Comparison of ENCODE assay signal across 8 mouse cellular contexts in genomic region chr11:94328644-94329025, GRCm38 (mm10). TPM values are rescaled to one million over a fixed set of nuclear protein-coding genes. Genes with fewer than 3 reads are reported as not detected.
DNase-seq lines count a peak whose midpoint lies in the region; ATAC-seq and TF ChIP-seq lines count a peak whose summit lies in the region.

No protein-coding gene starts in this region.

- H3K4me1 ChIP-seq in embryonic facial prominence, embryonic 15.5 days, result peaks cover 26% of the 10 kb centered on the region
- H3K4me1 ChIP-seq in small intestine, adult 2 months (ENCODE audit: control insufficient read depth, insufficient read depth, insufficient read length, low read length), result peaks cover 14% of the 10 kb centered on the region; the same call in 1 of the 2 replicates

- intact Hi-C loops in heart, postnatal 25 days (cut with DNase I), result loop anchor here (2.0 to 5.0 kb wide), 2 partner anchors 76 to 116 kb away; partner anchors contain the start of gene Tob1
- intact Hi-C loops in left cerebral cortex, postnatal 25 days (cut with DNase I), result loop anchor here (1.0 to 5.0 kb wide), 6 partner anchors 77 to 664 kb away; partner anchors contain the start of genes Cacna1g, Ppp1r9b, Rsad1 and Tob1

- H3K9ac ChIP-seq in embryonic facial prominence, embryonic 15.5 days, result peak overlapping the region; percentile 90

- peak; percentile 21 for DNase-seq in heart, adult 8-10 months (ENCODE audit: low spot score)
- DNase-seq in heart, postnatal 25 days (ENCODE audit: low spot score), result no peak
- DNase-seq in 3T3-L1 (ENCODE audit: low read depth, low spot score), result peak; percentile 48
- peak; percentile 35 to 65 for DNase-seq in left cerebral cortex, postnatal 25 days (ENCODE audit: low spot score in 2 of 2)
- DNase-seq in adrenal gland, postnatal 10 days, result no peak
- DNase-seq in kidney, postnatal 36 days, result no peak

- no peaks in the 10 kb centered on the region for H3K27me3 ChIP-seq in embryonic facial prominence, embryonic 15.5 days
- no peaks in the 10 kb centered on the region for H3K27me3 ChIP-seq in small intestine, adult 2 months (ENCODE audit: control insufficient read depth, insufficient read depth, low read length)

- ATAC-seq in embryonic facial prominence, embryonic 15.5 days (ENCODE audit: insufficient number of reproducible peaks, low FRiP score, low TSS enrichment, low read depth), result no peak

- H3K4me2 ChIP-seq in embryonic facial prominence, embryonic 15.5 days (replicated peaks), result peak overlapping the region; percentile 73

- TF ChIP-seq POLR2A in small intestine, adult 2 months (IDR thresholded peaks at IDR 0.05; ENCODE audit: low read depth, low read length), result no peak

- no peaks in the 10 kb centered on the region for H3K36me3 ChIP-seq in embryonic facial prominence, embryonic 15.5 days
- H3K36me3 ChIP-seq in small intestine, adult 2 months (ENCODE audit: control insufficient read depth, insufficient read depth, low read length), result peaks cover 1% of the 10 kb centered on the region; the same call in 1 of the 2 replicates

- H3K27ac ChIP-seq in embryonic facial prominence, embryonic 15.5 days (replicated peaks), result peak overlapping the region; percentile 98
- peak overlapping the region; percentile 56 for H3K27ac ChIP-seq in small intestine, adult 2 months (ENCODE audit: insufficient read depth, low read depth, low read length)

- WGBS in embryonic facial prominence, embryonic 15.5 days, result 2% methylated on average over 10 of the region's 10 CpGs
- 4% methylated on average over 10 of the region's 10 CpGs for WGBS in small intestine, adult 2 months

- peak overlapping the region; percentile 71 for H3K4me3 ChIP-seq in embryonic facial prominence, embryonic 15.5 days (replicated peaks)
- H3K4me3 ChIP-seq in small intestine, adult 2 months (ENCODE audit: low read depth, low read length), result peak overlapping the region; percentile 73

- no peaks in the 10 kb centered on the region for H3K9me3 ChIP-seq in embryonic facial prominence, embryonic 15.5 days (replicated peaks)

- TF ChIP-seq CTCF in small intestine, adult 2 months (IDR thresholded peaks at IDR 0.05; ENCODE audit: extremely low read depth, insufficient read length, insufficient replicate concordance, low read depth, low read length), result no peak

RNA-seq across cellular contexts. Expression of gene Ankrd40, which starts 0.8 kb away (rescaled TPM):
- total RNA-seq in heart, adult 8-10 months (2022), result 100 to 1,000 TPM; 255 to 327 (median 301) TPM
- 100 to 1,000 TPM; 263 to 280 TPM for total RNA-seq in heart, postnatal 25 days (2021)
- polyA plus RNA-seq in embryonic facial prominence, embryonic 15.5 days (2015; fragmentation: Nextera tagmentation; extraction: Ambion mirVana), result 22.9 and 24.5 TPM in 2 replicates
- total RNA-seq in left cerebral cortex, postnatal 25 days (2021), result 100 to 1,000 TPM; 138 to 144 TPM
- 41.6 and 73.2 TPM in 2 replicates for polyA plus RNA-seq in small intestine, adult 2 months (2012; rRNA removed)
- total RNA-seq in adrenal gland, postnatal 10 days (2021), result 100 to 1,000 TPM; 110 to 130 TPM

RNA-seq across cellular contexts. Expression of gene Luc7l3, which starts 6.8 kb away (rescaled TPM):
- 10 to 100 TPM; 25.6 to 34.4 (median 31.3) TPM for total RNA-seq in heart, adult 8-10 months (2022)
- 10 to 100 TPM; 31.4 to 37.7 TPM for total RNA-seq in heart, postnatal 25 days (2021)
- polyA plus RNA-seq in embryonic facial prominence, embryonic 15.5 days (2015; fragmentation: Nextera tagmentation; extraction: Ambion mirVana), result 106 and 112 TPM in 2 replicates
- total RNA-seq in left cerebral cortex, postnatal 25 days (2021), result 100 to 1,000 TPM; 108 to 120 TPM
- polyA plus RNA-seq in small intestine, adult 2 months (2012; rRNA removed), result 0.74 and 1.4 TPM in 2 replicates
- 10 to 100 TPM; 48.8 to 77.4 TPM for total RNA-seq in adrenal gland, postnatal 10 days (2021)

RNA-seq across cellular contexts. Expression of gene Gm21885, which starts 47.0 kb away (rescaled TPM):
- total RNA-seq in heart, adult 8-10 months (2022), result under 1 TPM in 1 of 4 experiments, not detected in 3; 0.40 TPM
- total RNA-seq in heart, postnatal 25 days (2021), result not detected
- polyA plus RNA-seq in embryonic facial prominence, embryonic 15.5 days (2015; fragmentation: Nextera tagmentation; extraction: Ambion mirVana), result 0.60 TPM in 1 of 2 replicates, not detected in the other
- not detected for total RNA-seq in left cerebral cortex, postnatal 25 days (2021)
- polyA plus RNA-seq in small intestine, adult 2 months (2012; rRNA removed), result 2.1 and 4.1 TPM in 2 replicates
- total RNA-seq in adrenal gland, postnatal 10 days (2021), result not detected

Comparison
In these comparisons a context has a peak if more than half of its experiments do, and no peak if none do; other contexts are left out.
1. DNase-seq: peak in heart, adult 8-10 months (single experiment), 3T3-L1 (single experiment) and left cerebral cortex, postnatal 25 days (2 of 2); none in heart, postnatal 25 days (single experiment), adrenal gland, postnatal 10 days (single experiment) and kidney, postnatal 36 days (0 of 2).